Mouse (Mus musculus): ENCODE measurements around the gene Gm49380.

The Gm49380 gene

GRCm38 (mm10) chr9:44095781-44096180 lies 17.5 kb downstream of the Gm49380 start:
- in situ Hi-C loops (cut with MboI; ENCODE audit: unreplicated experiment in 2 of 2): loop anchor here (25.0 kb wide), 1 partner anchor 758 kb away; no protein-coding TSS in a partner anchor

DNA sequence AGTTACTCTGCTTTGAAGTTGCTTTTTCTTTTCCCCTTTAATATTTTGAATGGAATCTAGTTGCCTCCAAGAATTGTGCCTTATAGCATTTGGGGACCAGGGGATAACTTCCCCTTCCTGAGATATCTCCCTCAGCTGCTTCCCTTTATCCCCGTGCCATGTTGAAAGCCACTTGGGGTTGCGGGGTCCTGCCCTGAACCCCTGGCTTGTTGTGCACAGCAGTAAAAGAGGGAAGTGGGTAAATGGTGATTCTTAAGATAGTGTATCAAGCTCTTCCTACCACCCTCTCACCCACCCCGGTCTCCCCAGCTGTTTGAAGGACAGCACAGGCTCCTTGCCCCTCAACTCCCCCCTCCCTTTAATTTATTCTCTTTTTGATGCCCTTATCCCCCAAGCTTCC lies 18.6 kb downstream of the Gm49380 start:
- in situ Hi-C loops (cut with MboI; ENCODE audit: unreplicated experiment in 2 of 2): loop anchor here (5.0 to 25.0 kb wide), 2 partner anchors 107 to 757 kb away; no protein-coding TSS in a partner anchor

- in situ Hi-C loops (cut with MboI; ENCODE audit: unreplicated experiment in 2 of 2): loop anchor here (5.0 to 25.0 kb wide), 2 partner anchors 107 to 757 kb away; no protein-coding TSS in a partner anchor
Measured at GRCm38 (mm10) chr9:44093612-44094503, 19.4 kb downstream of the Gm49380 start.

- in situ Hi-C loops (cut with MboI; ENCODE audit: unreplicated experiment in 2 of 2): loop anchor here (25.0 kb wide), 1 partner anchor 752 kb away; no protein-coding TSS in a partner anchor
Measured at GRCm38 (mm10) chr9:44088877-44089608, 24.3 kb downstream of the Gm49380 start.

DNA sequence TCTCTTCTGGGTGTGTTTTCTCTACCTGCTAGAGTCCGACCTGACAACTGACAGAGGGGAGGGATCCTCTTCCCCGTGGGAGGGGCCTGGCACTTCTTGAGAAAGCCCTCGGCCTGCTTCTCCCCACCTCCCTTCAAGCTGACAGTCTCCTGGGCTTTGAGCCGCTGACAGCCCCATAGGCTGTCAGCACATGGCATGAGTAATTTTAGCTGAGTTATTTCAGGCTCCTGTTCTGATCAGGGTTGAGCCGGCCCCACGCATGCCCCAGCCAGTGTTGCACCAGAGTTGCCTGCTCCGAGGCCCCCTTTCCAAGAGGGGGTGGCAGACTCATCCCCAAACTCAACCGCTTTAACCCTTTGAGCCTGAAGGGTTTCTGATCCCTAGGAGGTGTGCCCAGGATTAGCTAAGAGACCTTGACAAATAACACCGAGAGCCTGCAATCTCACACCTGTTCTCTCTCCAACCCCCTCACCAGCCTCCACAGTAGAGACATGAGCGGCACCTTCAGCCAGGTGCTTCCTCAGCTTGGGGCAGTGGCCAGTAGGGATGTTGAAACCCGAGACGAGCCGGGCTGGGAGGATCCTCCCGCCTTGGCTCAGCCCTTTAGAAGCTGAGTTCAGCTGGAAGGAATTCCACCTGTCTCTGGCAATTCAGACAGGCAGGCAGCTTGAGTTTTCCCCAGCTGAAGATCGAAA lies 25.4 kb downstream of the Gm49380 start:
- in situ Hi-C loops (cut with MboI; ENCODE audit: unreplicated experiment in 2 of 2): loop anchor here (25.0 kb wide), 1 partner anchor 751 kb away; no protein-coding TSS in a partner anchor

GRCm38 (mm10) chr9:44086960-44087359 lies 26.3 kb downstream of the Gm49380 start:
- in situ Hi-C loops (cut with MboI; ENCODE audit: unreplicated experiment in 2 of 2): loop anchor here (25.0 kb wide), 1 partner anchor 750 kb away; no protein-coding TSS in a partner anchor

GRCm38 (mm10) chr9:44085741-44086665 lies 27.3 kb downstream of the Gm49380 start:
- in situ Hi-C loops (cut with MboI; ENCODE audit: unreplicated experiment in 2 of 2): loop anchor here (25.0 kb wide), 1 partner anchor 749 kb away; no protein-coding TSS in a partner anchor

DNA sequence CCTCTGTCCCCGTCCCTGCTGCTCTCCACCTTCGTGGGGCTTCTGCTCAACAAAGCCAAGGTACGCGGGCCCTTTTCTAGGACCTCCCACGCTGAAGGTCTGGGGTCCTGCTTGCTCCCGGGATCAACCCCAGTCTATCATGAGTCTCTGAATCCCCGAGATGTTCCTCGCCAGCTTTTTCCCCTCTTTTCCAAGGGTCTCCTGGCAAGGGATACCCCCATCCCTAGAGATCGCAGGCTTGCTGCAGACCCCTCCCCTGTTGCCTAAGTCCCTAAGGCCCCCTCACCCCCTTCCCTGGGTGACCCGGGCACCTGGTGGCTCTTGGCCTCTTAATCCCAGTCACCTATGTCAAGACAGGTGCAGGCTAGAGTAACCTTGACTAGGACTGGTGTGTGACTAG lies 28.0 kb downstream of the Gm49380 start:
- in situ Hi-C loops (cut with MboI; ENCODE audit: unreplicated experiment in 2 of 2): loop anchor here (25.0 kb wide), 1 partner anchor 748 kb away; no protein-coding TSS in a partner anchor

DNA sequence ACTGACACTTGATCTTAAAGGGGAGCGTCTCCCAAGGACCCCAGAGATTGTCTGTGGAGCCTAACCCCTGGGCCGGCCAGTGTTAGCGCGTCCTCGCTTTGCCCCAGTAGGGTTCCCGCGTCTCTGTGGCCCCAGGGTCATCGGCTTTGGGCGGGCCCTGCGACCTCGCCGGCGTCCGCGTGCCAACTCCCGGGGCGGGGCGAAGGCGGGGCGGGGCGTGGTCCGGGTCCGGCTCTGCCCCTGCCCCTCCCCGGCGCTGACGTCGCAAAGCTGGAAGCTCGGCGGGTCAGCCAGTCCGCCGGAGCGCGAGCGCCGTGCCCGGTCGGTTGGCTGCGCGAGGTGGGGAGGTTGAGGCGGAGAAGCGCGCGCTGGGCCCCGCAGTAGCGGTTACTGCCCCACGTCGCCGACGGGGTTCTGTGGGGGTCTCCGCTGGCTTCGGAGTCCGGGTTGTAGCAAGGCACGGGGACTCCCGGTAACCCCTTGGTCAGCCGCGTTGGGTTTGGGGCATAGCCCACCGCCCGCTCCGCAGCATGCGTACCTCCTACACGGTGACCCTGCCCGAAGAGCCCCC lies 28.6 kb downstream of the Gm49380 start:
- in situ Hi-C loops (cut with MboI; ENCODE audit: unreplicated experiment in 2 of 2): loop anchor here (25.0 kb wide), 1 partner anchor 747 kb away; no protein-coding TSS in a partner anchor

DNA sequence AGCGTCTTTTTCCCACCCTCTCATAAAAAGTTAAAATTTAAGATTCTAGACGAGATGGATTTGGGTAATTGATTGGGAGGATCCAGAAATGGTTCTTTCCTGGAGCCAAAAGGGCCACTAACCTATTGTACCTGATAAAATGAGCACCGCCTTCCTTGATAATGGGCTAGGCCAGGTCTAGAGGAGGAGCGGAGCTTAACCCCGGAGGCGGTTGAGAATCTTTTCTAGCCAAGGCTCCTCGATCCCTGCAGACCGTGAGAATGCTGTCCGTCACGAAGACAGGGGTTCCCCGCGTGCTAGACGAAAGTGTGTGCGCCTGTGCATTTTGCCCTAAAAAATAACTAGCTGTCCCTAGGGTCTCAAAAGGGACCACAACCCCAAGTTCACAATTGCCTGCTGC lies 29.1 kb downstream of the Gm49380 start:
- in situ Hi-C loops (cut with MboI; ENCODE audit: unreplicated experiment in 2 of 2): loop anchor here (25.0 kb wide), 1 partner anchor 747 kb away; no protein-coding TSS in a partner anchor

GRCm38 (mm10) chr9:44083392-44084121 lies 29.7 kb downstream of the Gm49380 start:
- in situ Hi-C loops (cut with MboI; ENCODE audit: unreplicated experiment in 2 of 2): loop anchor here (25.0 kb wide), 1 partner anchor 746 kb away; no protein-coding TSS in a partner anchor

- in situ Hi-C loops (cut with MboI; ENCODE audit: unreplicated experiment in 2 of 2): loop anchor here (25.0 kb wide), 1 partner anchor 745 kb away; no protein-coding TSS in a partner anchor
Measured at GRCm38 (mm10) chr9:44082266-44082665, 31.0 kb downstream of the Gm49380 start.

DNA sequence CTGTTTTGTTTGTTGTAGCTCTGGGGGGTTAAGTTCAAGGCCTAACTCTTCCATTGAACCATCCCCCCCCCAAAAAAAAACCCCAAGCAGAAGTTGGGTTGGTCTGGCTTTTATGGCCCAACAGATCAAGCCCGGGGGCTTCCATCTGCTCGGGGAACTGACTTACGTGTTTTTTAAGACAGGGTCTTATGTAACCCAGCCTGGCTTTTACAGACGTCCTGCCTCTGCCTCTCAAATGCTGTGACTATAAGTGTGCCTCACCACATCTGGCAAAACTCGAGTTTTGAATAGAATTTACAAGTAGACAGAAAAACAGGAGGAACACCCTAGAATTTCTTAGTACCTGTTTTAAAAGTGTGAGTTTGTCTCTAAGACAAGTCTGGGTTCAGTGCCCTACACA lies 31.7 kb downstream of the Gm49380 start:
- in situ Hi-C loops (cut with MboI; ENCODE audit: unreplicated experiment in 2 of 2): loop anchor here (25.0 kb wide), 1 partner anchor 744 kb away; no protein-coding TSS in a partner anchor

GRCm38 (mm10) chr9:44080953-44081352 lies 32.3 kb downstream of the Gm49380 start:
- in situ Hi-C loops (cut with MboI; ENCODE audit: unreplicated experiment in 2 of 2): loop anchor here (25.0 kb wide), 1 partner anchor 744 kb away; no protein-coding TSS in a partner anchor

DNA sequence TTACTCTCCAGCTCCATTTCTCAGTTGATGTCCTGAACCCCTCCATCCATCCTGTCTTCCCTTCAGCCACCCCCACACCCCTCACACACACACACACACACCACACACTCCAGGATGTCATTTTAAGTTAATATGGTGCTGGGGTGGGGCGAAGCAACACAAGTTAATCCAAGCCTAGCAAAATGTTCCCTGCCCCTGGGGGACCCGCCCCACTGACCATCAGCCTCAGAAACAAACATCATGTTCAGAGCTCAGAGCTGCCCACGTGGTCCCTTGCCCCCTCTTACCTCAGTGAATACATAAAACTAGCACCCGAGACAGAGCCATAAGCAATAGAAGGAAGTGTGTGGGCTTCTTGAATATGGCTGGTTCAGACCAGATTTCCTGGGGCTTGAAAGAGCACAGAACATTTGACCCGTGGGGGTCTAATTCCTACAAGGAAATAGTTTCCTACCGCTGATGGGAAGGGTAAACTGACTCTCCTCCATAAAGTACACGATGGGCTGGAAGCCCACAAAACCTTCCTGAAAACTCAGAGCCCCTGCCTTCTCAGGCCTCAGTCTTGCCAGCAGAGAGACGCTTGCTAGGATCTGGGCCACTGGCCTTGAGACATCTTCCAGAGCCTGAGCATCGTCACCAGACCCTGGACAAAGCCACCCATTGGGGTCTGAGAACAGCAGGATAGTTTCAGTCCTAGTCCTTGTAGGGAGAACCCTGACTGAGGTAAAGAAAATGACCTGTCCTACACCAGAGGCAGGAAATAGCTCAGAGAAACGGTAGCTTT lies 33.1 kb downstream of the Gm49380 start:
- in situ Hi-C loops (cut with MboI; ENCODE audit: unreplicated experiment in 2 of 2): loop anchor here (25.0 kb wide), 1 partner anchor 743 kb away; no protein-coding TSS in a partner anchor

DNA sequence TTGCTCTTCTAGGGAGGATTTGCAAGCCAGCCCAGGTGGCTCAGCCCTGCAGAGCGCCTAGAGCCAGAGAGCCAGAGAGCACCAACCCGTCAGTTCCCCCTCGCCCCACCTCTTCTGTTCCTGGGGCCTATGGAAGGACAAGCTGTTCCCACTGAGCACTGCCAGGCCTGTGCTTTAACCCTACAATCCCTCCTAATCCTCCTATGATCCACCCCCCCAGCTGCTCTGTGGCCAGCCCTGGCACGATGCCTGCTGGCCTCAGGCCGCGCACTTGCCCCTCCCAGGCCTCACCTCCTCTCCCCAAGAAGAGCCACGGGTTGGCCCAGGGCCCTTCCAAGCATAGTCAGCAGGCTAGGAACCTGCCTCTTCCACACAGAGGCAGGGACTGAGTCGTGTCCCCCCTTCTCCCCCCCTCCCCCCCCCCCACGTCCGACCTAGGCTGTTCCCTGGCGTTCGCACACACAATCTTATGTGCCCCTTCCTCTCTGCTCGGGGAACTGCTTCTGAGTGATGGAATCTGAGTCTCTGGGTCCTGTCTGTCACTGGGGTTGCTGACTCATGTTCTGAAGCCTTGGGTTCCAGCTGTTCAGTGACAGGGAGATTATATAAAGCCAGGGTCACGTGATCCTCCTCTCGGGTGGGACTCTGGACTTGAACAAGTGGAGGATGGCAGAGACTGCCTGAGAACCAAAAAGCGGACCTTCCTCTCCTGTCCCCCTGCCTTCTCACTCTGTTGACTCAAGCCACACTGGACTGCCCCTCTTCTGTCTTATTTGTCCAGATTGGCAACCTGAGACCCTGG lies 34.1 kb downstream of the Gm49380 start:
- in situ Hi-C loops (cut with MboI; ENCODE audit: unreplicated experiment in 2 of 2): loop anchor here (25.0 kb wide), 1 partner anchor 742 kb away; no protein-coding TSS in a partner anchor
